Mouse (Mus musculus) cortical plate, adult 2 months (tissue): ENCODE results near the gene Traf4.

Experiments
- CTCF ChIP-seq: fragments of 200-500 bp; IDR thresholded peaks from 2 replicates; pipeline ENCODE4 v1.5.1; 2011; ENCODE audit warnings: mild to moderate bottlenecking, control low read depth, low read length; ENCODE audit not compliant: insufficient read depth; ENCODE audit errors: extremely low read depth
- POLR2A ChIP-seq: fragments of 200-500 bp; IDR thresholded peaks from 2 replicates; pipeline ENCODE4 v1.6.1; 2011; ENCODE audit warnings: mild to moderate bottlenecking, low read length, control low read depth; ENCODE audit not compliant: insufficient read depth; ENCODE audit errors: extremely low read depth

DNA sequence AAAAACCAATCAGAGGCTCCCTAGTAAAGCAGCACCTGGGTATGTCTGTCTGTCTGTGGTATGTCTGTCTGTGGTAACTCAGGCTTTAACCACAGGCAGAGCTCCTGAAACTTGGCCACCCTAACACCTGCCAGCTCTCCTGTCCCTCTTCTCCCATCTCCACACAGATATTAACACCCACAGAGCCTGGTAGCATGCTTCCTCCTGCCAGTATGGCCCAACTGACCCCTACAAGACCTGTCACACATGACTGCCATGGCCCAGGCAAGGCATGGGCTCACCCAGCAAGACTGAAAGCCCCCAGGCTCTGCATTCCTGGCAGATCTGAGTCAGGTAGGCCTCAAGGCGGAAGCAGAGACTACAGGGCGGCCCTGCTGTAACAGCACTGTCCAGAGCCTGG is 2.3 kb downstream of the Traf4 start:
- no peak for TF ChIP-seq POLR2A
- no peak for TF ChIP-seq CTCF
